Mouse (Mus musculus) testis, adult 2 months (tissue): ENCODE measurements around the gene Nrp1.

Experiments
- CTCF ChIP-seq: fragments of 200-500 bp; IDR thresholded peaks from 2 replicates; pipeline ENCODE4 v1.5.1; 2012; ENCODE audit warnings: low read depth, mild to moderate bottlenecking, inconsistent platforms, low read length, moderate library complexity; ENCODE audit not compliant: control insufficient read depth, insufficient read depth, insufficient replicate concordance
- POLR2A ChIP-seq: fragments of 200-500 bp; IDR thresholded peaks from 2 replicates; pipeline ENCODE4 v1.6.1; 2012; ENCODE audit warnings: low read depth, mild to moderate bottlenecking, inconsistent platforms, low read length, moderate library complexity; ENCODE audit not compliant: control insufficient read depth

DNA sequence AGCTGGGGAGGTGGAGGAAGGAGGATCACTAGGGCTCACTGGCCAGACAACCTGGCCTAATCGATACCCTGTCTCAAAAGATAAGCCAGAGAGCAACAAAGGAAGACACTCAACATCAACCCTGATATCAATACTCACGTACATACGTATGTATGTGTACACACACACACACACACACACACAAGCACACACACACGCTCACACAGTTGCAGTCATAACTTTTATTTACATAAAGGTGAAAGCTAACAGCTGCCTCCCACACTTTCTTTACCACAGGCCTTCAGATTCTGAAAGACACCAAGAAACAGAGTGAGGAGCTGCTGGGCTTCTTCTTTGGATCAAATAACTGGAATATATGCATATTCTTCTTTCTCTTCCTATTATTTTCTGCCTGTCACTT, 189.0 kb downstream of the Nrp1 start:
- TF ChIP-seq CTCF (no peak), POLR2A (no peak)
